Mouse (Mus musculus): ENCODE data around the gene Hspb8.
"Not testable (repeated sequence)": the region's sequence is repeated elsewhere in the genome, so short reads cannot be mapped to it uniquely, and the experiment has no call there.

The Hspb8 gene

DNA sequence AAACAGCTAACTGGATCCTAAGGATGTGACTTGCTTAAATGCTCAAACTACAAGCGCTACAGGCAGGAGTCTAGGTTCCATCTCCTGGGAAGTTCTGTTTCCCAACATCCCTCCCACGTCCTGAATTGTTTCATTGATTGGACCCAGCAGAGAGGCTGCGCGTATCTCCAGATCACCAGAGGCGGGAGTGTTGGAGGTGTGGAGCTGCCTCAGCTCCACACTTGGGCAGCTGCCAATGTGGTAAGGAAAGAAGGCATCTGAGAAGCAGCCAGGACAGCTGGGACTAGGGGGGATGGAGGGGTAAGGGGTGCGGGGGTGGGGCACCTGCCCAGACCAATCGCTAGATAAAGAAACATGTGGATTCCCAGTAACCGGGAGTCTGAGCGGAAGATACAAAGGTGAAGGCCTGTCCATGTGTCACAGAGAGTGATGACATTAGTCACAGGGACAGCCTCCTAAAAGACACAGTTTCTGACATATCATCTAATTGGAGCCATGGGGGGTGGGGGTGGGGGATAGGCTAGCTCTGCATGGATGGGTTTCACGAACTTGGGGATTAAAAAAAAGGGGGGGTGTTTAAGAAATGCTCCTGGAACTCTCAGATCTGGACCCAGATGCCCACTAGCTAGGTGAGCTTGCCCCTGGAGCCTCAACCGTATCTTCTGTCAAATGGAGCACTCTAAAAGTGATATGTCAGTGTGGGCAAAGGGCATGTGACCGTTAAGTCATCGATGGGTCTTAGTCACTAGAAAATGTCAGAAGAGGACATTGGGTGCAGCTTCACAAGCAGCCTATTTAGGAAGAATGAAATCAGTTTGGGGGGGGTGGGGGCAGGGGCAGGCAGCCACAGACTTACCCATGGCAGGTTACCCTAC lies 12.5 kb upstream of the Hspb8 start:
- no peak for DNase-seq (ENCODE audit: low read depth, low spot score)

- DNase-seq (ENCODE audit: low read depth, low spot score) = no peak
These were observed 10.2 kb upstream of the Hspb8 start for GRCm38 (mm10) chr5:116432871-116433270.

- no peak for DNase-seq (ENCODE audit: low read depth, low spot score)
These were observed 4.0 kb upstream of the Hspb8 start for GRCm38 (mm10) chr5:116426701-116427100.

DNA sequence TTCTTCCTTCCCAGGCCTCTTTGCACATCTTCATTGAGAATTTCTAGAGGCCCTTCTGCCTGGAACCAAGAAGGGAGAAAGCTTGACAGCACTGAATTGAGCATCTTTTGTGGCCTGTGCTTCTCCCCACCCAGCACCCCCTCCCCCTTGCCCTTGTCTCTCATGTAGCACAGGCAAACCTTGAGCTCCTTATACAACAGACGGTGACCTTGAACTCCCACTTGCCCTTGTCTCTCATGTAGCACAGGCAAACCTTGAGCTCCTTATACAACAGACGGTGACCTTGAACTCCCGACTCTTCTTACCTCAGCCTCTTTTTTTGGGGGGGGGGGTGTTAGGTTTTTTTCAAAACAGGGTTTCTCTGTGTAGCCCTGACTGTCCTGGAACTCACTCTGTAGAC lies 3.0 kb upstream of the Hspb8 start:
- not testable (repeated sequence) for DNase-seq (ENCODE audit: low read depth, low spot score)

- no peak for DNase-seq (ENCODE audit: low read depth, low spot score)
These were observed 2.6 kb upstream of the Hspb8 start for GRCm38 (mm10) chr5:116425273-116425672.

- DNase-seq (ENCODE audit: low read depth, low spot score) = no peak
These were observed 1.1 kb upstream of the Hspb8 start for GRCm38 (mm10) chr5:116423746-116424145.

- DNase-seq (ENCODE audit: low read depth, low spot score) = no peak
These were observed 728 bp downstream of the Hspb8 start for GRCm38 (mm10) chr5:116421791-116422481.

DNA sequence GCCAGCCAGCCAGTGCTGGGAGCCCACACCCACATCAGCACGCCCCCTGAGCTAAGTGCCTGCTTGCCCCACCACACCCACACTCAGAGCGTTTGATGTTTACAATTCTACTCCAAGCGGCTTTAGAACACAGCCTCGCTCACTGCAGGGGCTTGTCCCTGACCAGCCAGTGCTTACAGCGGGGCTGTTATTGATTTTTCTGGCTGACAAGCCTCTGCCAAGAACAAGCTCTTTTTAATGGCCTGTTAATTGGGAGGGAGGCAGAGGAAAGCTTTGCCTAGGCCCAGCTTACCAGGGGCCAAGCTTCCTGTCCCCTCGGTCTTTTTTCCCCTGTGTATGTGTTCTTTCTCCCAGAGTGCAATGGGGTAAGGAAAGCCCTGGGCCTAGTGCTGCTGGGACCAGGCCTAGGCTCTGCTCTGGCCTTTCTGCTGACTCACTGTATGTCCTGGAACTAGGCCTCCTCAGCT lies 1.9 kb downstream of the Hspb8 start:
- no peak for DNase-seq (ENCODE audit: low read depth, low spot score)

GRCm38 (mm10) chr5:116420213-116420612 lies 2.5 kb downstream of the Hspb8 start:
- no peak for DNase-seq (ENCODE audit: low read depth, low spot score)

DNA sequence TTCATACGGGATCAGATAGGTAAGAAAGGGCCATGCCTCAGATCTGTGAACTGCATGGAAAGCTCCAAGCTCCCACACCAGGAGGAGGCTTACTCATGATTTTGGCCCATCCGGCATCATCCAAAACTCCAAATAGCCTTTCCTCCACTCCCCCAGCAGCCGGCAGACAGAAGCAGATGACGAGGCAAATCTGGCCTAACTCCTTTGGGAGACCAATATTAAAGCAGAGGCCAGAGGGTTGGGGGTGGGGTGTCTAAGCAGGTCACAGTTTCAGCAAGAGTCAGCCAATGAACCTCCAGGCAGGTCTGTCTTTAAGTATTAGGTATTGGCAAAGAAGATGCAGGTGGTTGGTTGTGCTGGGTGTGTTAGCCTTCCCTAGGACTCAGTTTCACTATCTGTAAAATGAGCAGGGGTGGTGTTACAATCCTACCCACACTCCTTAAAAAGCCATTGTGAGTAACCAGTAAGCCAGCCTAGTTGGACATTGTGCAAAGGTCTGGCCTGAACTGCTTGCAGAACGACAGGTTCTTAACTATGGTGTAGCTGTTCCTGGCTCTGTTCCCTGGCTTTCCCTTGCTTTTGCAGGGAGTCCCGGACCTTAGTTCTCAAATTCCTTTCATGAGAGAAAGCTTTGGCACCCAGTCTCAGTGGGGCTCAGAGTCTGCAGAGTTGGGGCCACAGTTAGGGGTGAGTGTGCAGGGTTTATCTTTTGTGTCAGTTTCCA lies 3.2 kb downstream of the Hspb8 start:
- no peak for DNase-seq (ENCODE audit: low read depth, low spot score)

DNA sequence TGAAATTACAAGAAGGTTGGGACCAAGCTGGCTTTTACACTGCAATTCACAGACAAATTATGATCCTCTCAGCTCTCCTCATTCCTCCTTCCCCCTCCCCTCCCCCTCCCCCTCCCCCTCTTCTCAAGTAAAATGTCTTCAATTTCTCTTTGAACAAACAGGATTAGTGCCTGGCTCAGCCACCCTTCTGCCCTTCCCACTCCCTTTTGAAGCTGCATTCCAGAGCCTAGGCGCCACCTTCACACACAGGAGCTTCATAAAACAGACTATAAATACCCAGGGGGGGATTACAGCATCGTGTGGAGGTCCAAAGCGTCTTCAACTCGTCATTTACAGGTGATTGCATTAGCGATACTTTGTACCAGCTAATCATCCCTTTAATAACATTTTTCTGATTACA lies 6.5 kb downstream of the Hspb8 start:
- DNase-seq (ENCODE audit: low read depth, low spot score) = no peak

DNA sequence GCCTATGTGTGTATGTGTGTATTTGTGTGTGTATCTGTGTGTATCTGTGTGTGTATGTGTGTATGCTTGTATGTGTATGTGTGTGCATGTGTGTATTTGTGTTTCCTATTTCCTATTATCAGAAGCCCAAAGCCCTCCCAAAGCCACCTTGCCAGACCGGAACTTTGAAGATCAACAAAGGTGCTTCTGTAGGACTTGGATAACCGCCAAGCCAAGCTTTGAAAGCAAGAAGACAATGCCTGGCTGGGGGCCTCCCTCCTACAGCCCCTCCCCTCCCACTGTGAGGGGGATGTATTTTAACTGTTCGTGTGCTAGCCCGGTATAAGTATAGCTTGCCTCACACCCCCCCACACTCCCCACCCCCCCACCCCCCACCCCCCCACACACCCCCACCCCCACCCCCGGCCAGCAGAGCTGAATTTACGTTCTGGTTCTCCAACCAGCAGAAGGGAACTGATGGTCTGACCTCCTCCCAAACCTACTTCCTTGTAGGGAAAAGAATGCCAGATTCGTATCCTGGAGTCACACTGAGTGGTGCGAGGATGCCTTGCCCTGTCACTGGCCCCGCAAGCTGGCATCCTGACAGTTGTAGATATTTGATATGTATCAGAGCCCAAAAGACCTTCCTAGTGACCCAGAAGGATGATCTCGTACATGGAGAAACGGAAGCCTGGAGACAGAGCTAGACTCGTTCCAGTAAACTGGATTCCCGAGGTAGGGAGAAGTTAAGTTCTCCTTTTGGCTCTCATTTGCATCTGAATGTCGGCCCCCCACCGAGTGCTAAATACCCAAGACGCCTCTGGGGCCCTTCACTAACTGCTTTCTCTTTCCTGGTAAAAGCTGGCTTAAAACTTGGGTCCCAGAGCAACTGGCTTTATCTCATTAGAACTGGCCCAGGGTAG lies 12.7 kb downstream of the Hspb8 start:
- DNase-seq (ENCODE audit: low read depth, low spot score) = no peak

DNA sequence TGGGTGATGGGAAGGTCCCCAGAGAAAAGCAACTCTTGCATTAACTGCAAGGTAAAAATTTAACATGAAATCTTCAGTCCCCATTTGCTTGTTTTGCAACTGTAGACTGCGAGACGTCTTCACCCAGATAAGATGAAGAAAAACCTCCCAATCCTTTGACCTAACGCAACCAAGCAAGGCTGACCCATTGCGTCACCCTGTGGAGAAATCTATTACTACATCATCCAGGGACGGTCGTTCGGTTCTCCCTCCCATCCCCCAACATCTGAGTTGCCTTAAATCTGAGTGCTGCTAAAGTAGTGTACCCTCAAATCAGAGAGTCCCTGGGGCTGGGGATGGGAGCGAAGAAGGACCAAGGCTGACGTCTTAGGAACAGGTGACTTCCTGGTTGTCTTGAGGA lies 13.7 kb downstream of the Hspb8 start:
- DNase-seq (ENCODE audit: low read depth, low spot score) = no peak

- no peak for DNase-seq (ENCODE audit: low read depth, low spot score)
These were observed 14.7 kb downstream of the Hspb8 start for GRCm38 (mm10) chr5:116407936-116408335.

DNA sequence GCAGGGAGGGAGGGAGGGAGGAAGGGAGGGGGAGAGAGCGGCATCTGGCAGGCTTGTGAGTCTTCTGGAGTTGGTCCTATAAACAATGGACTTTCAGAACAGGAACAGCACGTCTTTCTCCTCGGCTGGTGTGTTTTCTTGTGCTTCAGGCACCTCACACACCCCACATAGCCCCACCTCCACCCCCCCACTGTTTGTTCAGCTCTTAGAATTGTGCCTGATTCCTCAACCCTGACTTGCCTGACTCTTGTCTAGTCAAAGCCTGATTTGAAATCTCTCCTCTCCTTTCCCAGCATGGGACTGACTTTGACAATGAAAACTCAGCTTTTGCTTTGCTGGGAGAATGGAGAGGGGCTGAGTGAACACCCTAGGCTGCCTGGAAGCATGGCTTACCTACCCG lies 15.3 kb downstream of the Hspb8 start:
- no peak for DNase-seq (ENCODE audit: low read depth, low spot score)

GRCm38 (mm10) chr5:116406507-116406906 lies 16.2 kb downstream of the Hspb8 start:
- no peak for DNase-seq (ENCODE audit: low read depth, low spot score)

GRCm38 (mm10) chr5:116405934-116406333 lies 16.7 kb downstream of the Hspb8 start:
- no peak for DNase-seq (ENCODE audit: low read depth, low spot score)

DNA sequence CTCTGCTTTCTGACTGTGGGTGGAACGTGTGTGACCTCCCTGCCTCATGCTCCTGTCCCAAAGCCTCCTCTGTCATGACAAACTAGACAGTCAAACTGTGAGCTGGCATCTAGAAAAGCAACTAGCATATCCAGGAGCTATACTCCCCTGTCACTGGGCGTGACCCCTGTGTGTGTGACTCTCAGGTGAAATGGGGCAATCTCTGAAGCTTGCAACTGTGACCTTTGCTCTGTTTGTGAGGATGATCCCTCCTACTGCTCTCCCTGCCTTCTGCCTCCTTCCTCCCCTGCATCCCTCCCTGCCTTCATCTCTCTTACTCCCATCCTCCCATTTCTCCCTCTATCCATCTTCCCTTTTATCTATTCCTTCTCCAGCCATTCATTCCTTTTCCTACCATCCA lies 18.6 kb downstream of the Hspb8 start:
- DNase-seq (ENCODE audit: low read depth, low spot score) = no peak

DNA sequence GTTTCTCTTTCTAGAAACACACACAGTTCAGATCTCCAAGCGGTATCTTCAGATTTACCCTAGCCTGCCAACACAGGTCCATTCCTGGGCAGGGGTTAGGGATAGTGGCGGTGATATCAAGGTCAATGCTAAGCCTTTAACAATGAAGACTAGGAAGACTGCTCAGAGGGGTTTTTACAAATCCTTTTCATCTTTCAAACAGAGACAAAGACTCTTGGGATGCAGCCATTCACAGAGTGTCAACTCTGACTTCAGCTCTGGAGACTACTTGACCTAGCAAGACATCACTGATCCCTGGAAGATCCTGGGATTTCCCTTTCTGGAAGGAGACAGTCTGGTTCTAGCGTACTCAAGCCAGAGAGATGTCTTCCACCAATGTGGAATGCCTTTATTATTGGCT lies 21.9 kb downstream of the Hspb8 start:
- no peak for DNase-seq (ENCODE audit: low read depth, low spot score)

GRCm38 (mm10) chr5:116400042-116400730 lies 22.5 kb downstream of the Hspb8 start:
- DNase-seq (ENCODE audit: low read depth, low spot score) = no peak

- DNase-seq (ENCODE audit: low read depth, low spot score) = no peak
These were observed 26.6 kb downstream of the Hspb8 start for GRCm38 (mm10) chr5:116396104-116396503.

Measured in retina, postnatal 7 days (tissue).